Mouse (Mus musculus) testis, postnatal 10 days (tissue): Measurements from ENCODE around the gene Nfya.

Source experiments
- DNase-seq: peaks from one replicate; pipeline ENCODE4 v3.0.0; 2021; ENCODE audit warnings: low spot score

Nfya gene

GRCm38 (mm10) chr17:48409380-48410298, at the start of gene Nfya, which contains the start of gene Oard1:
TSS of gene Nfya (minus strand) at chr17:48409906.
TSS of gene Oard1 (plus strand) at chr17:48410014.
- peak; percentile 100 for DNase-seq

- no peak for DNase-seq
These were observed 48.4 kb upstream of the Nfya start for GRCm38 (mm10) chr17:48457971-48458653.

DNA sequence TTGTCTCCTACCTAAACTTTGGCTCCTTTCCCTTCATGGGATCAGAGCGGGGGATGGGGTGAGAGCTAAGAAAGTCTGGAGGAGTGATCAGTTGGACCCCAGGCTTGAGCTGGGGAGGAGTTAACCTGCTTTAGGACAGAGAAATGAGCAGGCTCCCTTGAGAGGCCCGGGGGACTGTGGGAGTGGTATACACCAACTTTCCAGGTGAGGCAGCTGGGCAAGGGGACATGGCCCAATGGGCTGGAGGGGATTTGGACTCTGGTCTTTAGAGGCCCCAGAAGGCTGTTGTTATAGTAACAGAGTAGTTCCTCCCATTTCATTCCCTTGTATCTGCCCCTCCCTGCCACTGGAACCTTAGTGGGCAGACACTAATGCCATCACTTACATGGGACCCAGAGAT, 46.2 kb upstream of the Nfya start:
- DNase-seq, result no peak

- no peak for DNase-seq
These were observed 45.0 kb upstream of the Nfya start, which contains the start of gene Unc5cl for GRCm38 (mm10) chr17:48454688-48455087. TSS of gene Unc5cl (plus strand) at chr17:48454901.

DNA sequence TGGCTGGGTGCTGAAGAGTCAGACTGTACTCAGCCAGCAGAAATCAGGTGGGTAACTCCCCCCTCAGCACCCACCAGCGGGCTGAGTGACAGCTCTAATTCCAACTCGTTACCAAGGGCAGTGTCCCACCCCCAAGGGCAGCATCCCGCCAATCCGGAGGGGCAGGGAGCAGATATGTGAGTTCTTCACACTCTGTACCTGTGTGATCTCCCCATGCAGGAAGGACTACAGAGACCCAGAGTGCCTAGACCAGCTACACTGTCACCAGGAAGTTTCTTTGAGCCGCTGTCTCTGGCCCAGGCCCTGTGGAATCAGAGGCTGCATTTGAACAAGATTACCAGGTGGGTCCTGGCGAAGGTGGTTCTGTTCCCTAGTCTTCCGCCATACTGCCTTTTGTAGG, 44.5 kb upstream of the Nfya start:
- DNase-seq, result no peak

GRCm38 (mm10) chr17:48453489-48453888, 43.8 kb upstream of the Nfya start:
- DNase-seq, result no peak

GRCm38 (mm10) chr17:48451753-48452444, 42.2 kb upstream of the Nfya start:
- no peak for DNase-seq

DNA sequence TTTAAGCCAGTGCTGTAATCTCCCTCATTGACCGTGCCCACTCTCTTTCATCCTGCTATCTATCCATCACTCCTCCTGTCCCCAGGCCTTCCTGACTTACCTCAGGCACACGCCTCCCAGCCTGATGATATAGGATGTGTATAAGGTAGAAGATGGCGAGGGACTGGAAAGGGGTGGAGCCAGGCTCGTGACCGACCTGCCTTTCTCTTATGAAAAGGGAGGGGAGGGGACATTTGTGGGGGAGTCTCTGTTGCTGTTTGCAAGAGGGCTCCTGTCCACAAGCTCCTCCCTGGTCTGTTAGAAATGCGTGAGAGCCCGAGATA, 41.6 kb upstream of the Nfya start, which contains the start of gene Tspo2:
Tspo2 (minus strand) TSS at position 170 of the 323 bp plus-strand sequence.
- no peak for DNase-seq

GRCm38 (mm10) chr17:48450666-48451352, 41.1 kb upstream of the Nfya start:
- DNase-seq, result no peak

DNA sequence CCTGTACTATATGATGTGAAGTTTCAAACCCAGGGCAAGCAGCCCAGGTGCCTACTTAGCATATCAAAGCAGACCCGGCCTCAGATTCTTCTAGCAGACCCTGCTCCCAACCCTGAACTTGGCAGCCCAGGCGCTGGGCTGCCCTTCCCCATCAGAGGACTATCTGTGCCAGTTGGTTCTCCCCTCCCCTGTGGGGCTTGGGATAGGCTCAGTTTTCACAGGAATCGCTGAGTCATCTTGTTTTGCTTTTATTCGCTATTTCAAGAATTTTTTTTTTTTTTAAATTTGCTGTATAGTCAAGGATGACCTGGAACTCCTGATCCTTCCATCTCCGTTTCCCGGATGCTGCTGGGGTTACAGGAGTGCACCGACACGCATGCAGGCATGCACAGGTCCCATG, 38.0 kb upstream of the Nfya start:
- DNase-seq, result no peak

- no peak for DNase-seq
These were observed 33.9 kb upstream of the Nfya start for GRCm38 (mm10) chr17:48443542-48444145.

DNA sequence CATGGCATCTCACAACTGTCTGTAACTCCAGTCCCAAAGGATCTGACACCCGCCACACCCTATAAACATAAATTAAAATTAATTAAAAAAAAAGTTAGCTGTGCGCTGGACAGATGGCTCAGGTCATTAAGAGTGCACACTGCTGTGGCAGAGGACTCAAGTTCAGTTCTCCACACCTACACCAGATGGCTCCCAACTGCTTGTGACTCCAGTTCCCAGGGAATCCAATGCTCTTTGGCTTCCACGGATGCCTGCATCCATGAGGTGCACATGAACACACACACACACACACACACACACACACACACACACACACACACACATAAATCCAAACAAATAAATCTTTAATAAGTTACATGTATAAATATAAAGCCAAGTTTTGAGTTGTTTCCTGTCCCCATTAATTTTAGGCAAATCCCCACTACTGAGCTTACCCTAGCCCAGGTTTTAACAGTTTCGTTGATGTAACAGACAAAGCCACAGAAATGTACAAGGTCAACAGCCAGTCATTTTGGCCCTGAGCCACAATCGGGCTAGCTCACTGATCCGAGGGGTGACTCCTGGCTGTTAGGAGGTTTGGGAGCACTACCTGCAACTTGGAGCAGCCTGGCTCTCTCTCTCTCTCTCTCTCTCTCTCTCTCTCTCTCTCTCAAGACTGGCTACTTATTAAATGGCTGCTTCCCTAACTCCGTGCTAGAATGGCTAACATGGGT, 33.2 kb upstream of the Nfya start:
- DNase-seq, result no peak

DNA sequence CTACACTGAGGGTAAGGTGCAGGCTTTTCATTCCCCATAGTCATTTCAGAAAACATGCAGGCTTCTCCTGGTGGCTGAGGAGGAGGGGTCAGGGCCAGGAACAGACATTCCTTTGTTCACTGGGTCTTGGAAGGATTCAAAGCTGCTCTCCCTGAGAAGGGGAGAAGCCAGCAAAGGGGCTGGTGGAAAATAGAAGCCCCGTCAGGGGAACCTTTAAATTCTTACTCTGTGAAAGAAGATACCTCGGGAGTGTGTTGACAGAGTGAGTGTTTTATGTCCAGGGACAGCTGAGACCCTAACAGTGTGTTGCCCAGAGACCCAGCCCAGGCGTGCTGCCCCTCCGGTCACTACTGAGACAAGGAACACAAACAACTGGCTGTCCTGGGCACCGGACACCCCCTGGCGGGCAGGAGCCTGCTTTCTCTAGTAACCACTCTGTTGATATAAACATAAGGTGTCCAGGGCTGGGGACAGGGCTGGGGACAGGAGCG, 27.8 kb upstream of the Nfya start:
- DNase-seq, result peak; percentile 60

DNA sequence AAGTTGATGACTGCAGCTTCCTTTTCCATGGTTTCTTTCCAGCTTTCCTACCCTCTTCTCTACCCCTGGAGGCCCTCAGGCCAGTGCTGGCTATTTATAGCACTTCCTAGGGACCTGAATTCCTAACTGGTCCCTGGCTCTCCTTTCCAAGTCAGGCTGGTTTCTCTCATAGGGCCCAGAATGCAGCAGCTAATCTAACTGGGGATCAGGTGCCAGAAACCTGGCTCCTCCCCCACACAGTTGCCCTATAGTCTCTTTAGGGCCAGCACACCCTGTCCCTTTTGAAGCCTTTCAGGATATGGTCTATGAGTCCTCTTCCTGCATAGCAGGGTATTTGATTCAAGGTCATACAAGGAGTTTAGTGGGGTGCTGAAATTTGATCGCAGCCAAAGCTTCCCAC, 26.8 kb upstream of the Nfya start:
- DNase-seq, result no peak

DNA sequence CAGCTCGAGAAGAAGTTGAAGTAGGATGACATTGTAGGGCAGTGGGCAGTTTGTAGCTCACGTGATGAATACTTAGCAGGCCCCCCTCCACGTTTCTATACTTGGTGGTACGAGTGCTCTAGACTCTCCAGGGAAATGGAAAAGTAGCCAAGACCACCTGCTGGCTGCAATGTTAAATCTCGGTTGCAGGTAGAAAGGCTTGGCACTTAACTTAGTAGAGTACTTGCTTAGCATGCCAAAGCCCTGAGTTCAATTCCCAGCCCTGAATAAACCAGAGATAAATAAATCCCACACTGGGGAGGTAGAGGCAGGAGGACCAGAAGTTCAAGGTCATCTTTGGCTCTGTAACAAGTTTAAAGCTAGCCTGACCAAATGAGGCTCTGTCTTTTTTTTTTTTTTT, 24.8 kb upstream of the Nfya start:
- DNase-seq, result no peak

- no peak for DNase-seq
These were observed 24.1 kb upstream of the Nfya start for GRCm38 (mm10) chr17:48433689-48434330.

- DNase-seq, result no peak
These were observed 23.4 kb upstream of the Nfya start for GRCm38 (mm10) chr17:48433006-48433655.

GRCm38 (mm10) chr17:48432158-48432980, 22.7 kb upstream of the Nfya start, which contains the start of gene Apobec2:
TSS of gene Apobec2 (minus strand) at chr17:48432930.
- no peak for DNase-seq

- no peak for DNase-seq
These were observed 21.3 kb upstream of the Nfya start for GRCm38 (mm10) chr17:48431054-48431453.
